Mouse (Mus musculus): ENCODE results near the gene Med12l. TPM values are rescaled to one million over a fixed set of nuclear protein-coding genes. Genes with fewer than 3 reads are reported as not detected.

Gene Med12l
- polyA plus RNA-seq, 1 experiment from 2014 or later = 1.9 TPM

Other genes with a start within 250 kb of the Med12l start
- gene Mindy4b-ps, start 183.5 kb upstream of the Med12l start, polyA plus RNA-seq (2015; fragmentation: Nextera tagmentation; extraction: Ambion mirVana) = not detected in 2 replicates
- 0.11 and 0.20 TPM in 2 replicates for gene Clrn1, start 120.5 kb upstream of the Med12l start, polyA plus RNA-seq (2015; fragmentation: Nextera tagmentation; extraction: Ambion mirVana)
- gene Gpr171, start 96.0 kb downstream of the Med12l start, polyA plus RNA-seq (2015; fragmentation: Nextera tagmentation; extraction: Ambion mirVana) = 0.92 and 1.3 TPM in 2 replicates
- gene P2ry14, start 147.8 kb downstream of the Med12l start, polyA plus RNA-seq (2015; fragmentation: Nextera tagmentation; extraction: Ambion mirVana) = 19.1 and 24.7 TPM in 2 replicates
- gene Gpr87, start 189.3 kb downstream of the Med12l start, polyA plus RNA-seq (2015; fragmentation: Nextera tagmentation; extraction: Ambion mirVana) = 0.21 and 0.29 TPM in 2 replicates
- 1.4 and 1.6 TPM in 2 replicates for gene P2ry13, start 205.1 kb downstream of the Med12l start, polyA plus RNA-seq (2015; fragmentation: Nextera tagmentation; extraction: Ambion mirVana)

Measured in lung, embryonic 15.5 days (tissue).